Mouse (Mus musculus) R1 (cell line): ENCODE data around the gene Col17a1.

Experiments used
- DNase-seq: peaks from one replicate; pipeline ENCODE4 v3.0.0-alpha.2; 2018; ENCODE audit warnings: low read depth, low spot score

Col17a1 gene

GRCm38 (mm10) chr19:47691994-47692393 lies at the start of gene Col17a1:
Gene Col17a1, minus strand, starts transcription at chr19:47692094.
- no peak for DNase-seq

- peak; percentile 81 for DNase-seq
These were observed 40.0 kb upstream of the Col17a1 start for GRCm38 (mm10) chr19:47731931-47732330.

- peak; percentile 96 for DNase-seq
These were observed 39.4 kb upstream of the Col17a1 start, which contains the start of gene Sfr1 for GRCm38 (mm10) chr19:47731071-47731881. Gene Sfr1, plus strand, starts transcription at chr19:47731682.

- peak; percentile 90 for DNase-seq
These were observed 38.8 kb upstream of the Col17a1 start for GRCm38 (mm10) chr19:47730691-47731070.

- no peak for DNase-seq
These were observed 33.8 kb upstream of the Col17a1 start for GRCm38 (mm10) chr19:47725643-47726140.

GRCm38 (mm10) chr19:47724903-47725302 lies 33.0 kb upstream of the Col17a1 start:
- no peak for DNase-seq

- DNase-seq: no peak
These were observed 30.6 kb upstream of the Col17a1 start for GRCm38 (mm10) chr19:47722471-47722870.

- DNase-seq: no peak
These were observed 27.3 kb upstream of the Col17a1 start for GRCm38 (mm10) chr19:47719147-47719546.

GRCm38 (mm10) chr19:47716144-47716543 lies 24.2 kb upstream of the Col17a1 start:
- peak; percentile 59 for DNase-seq

GRCm38 (mm10) chr19:47713457-47713856 lies 21.6 kb upstream of the Col17a1 start:
- DNase-seq: no peak

- DNase-seq: no peak
These were observed 18.5 kb upstream of the Col17a1 start for GRCm38 (mm10) chr19:47710376-47710775.

GRCm38 (mm10) chr19:47705772-47706309 lies 13.9 kb upstream of the Col17a1 start:
- peak; percentile 33 for DNase-seq

- DNase-seq: peak; percentile 90
These were observed 13.3 kb upstream of the Col17a1 start for GRCm38 (mm10) chr19:47705080-47705771.

GRCm38 (mm10) chr19:47700509-47700908 lies 8.6 kb upstream of the Col17a1 start:
- DNase-seq: no peak

GRCm38 (mm10) chr19:47699743-47700142 lies 7.8 kb upstream of the Col17a1 start:
- DNase-seq: no peak

GRCm38 (mm10) chr19:47698266-47698665 lies 6.4 kb upstream of the Col17a1 start:
- no peak for DNase-seq

GRCm38 (mm10) chr19:47697067-47697466 lies 5.2 kb upstream of the Col17a1 start:
- peak; percentile 9 for DNase-seq

- peak; percentile 92 for DNase-seq
These were observed 4.5 kb upstream of the Col17a1 start for GRCm38 (mm10) chr19:47696411-47696810.

- no peak for DNase-seq
These were observed 3.8 kb upstream of the Col17a1 start for GRCm38 (mm10) chr19:47695725-47696124.

GRCm38 (mm10) chr19:47689592-47689991 lies 2.3 kb downstream of the Col17a1 start:
- DNase-seq: no peak

GRCm38 (mm10) chr19:47678675-47679074 lies 13.2 kb downstream of the Col17a1 start:
- no peak for DNase-seq

GRCm38 (mm10) chr19:47674419-47674818 lies 17.5 kb downstream of the Col17a1 start:
- DNase-seq: peak; percentile 72
